Mouse (Mus musculus): ENCODE results near the gene Olfr713.

DNA sequence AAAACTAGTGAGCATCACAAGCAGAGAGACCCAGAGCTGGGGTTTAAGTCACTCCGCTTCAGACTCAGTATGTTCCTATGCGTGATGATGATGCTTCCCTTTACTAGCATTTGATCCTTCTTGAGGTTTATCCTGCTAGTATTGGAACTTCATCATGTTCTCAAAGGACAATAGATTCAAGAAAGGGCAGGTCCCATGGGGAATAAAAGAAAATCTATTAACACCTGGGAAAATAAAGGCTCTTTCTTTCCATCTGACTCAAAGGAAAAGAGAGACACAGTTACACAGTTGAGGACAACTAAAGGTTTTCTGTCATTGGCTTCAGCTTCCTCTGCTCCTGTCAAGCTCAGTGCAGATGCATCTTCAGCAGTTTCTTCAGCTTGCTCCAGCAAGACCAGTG is 39.7 kb downstream of the Olfr713 start, which contains the start of gene Olfr714:
- TF ChIP-seq POLR2A (IDR thresholded peaks at IDR 0.05; ENCODE audit: extremely low read depth, insufficient read depth, low read length) = no peak
- TF ChIP-seq CTCF (IDR thresholded peaks at IDR 0.05; ENCODE audit: low read depth, low read length) = no peak
